Mouse (Mus musculus): ENCODE measurements at regions not wholly inside any gene's neighbourhood (a gene's known extent, or its start where the extent isn't known, plus 50 kb on each side); places are given as distances from the start of the nearest gene placed in this dataset.

DNA sequence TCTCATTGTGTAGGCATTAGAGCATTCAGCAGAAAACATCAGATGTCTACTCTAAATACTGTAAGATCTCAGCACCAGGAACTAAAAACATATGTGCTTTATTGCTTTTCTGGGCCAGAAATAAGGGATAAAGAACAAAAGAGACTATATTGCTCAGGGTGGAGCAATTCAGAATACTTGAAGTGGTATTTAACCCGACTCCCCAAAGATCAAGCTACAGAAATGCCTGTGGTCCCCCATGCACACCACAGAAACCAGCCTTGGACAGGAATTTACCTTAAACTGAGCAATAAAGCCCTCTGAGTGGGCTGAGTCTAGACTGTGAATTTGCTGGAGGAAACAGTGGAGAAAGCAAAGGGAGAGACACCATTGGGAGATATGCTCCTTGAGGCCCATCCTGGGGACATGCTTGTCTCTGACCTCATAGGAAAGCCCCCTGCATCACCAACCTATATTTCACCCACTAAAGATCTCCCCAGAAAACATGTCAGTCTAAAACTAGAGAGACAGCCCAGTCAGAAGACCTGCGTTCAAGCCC lies 197.3 kb upstream of the 4930412O13Rik start:
- Histone ChIP-seq H3K36me3 (no peaks in the 10 kb centered on the region), H3K4me3 (no peak overlapping the region), H3K27me3 (ENCODE audit: insufficient read depth, poor library complexity, severe bottlenecking) (no peaks in the 10 kb centered on the region), H3K9me3 (no peaks in the 10 kb centered on the region), H3K27ac (no peak overlapping the region), H3K4me1 (replicated peaks) (no peaks in the 10 kb centered on the region)
- DNase-seq (ENCODE audit: low spot score), result no peak
- WGBS, result 91% methylated on average over 2 of the region's 2 CpGs

- Histone ChIP-seq H3K27ac (no peak overlapping the region), H3K36me3 (no peaks in the 10 kb centered on the region), H3K4me1 (replicated peaks) (no peaks in the 10 kb centered on the region), H3K9me3 (no peaks in the 10 kb centered on the region), H3K4me3 (no peak overlapping the region), H3K27me3 (ENCODE audit: insufficient read depth, poor library complexity, severe bottlenecking) (no peaks in the 10 kb centered on the region)
- no peak for DNase-seq (ENCODE audit: low spot score)
- WGBS, result 89% methylated on average over 7 of the region's 7 CpGs
Observed at GRCm38 (mm10) chr2:9688176-9688575, 192.9 kb upstream of the 4930412O13Rik start.

GRCm38 (mm10) chr2:9689518-9689917 lies 191.5 kb upstream of the 4930412O13Rik start:
- H3K4me1 ChIP-seq (replicated peaks), result no peaks in the 10 kb centered on the region

DNA sequence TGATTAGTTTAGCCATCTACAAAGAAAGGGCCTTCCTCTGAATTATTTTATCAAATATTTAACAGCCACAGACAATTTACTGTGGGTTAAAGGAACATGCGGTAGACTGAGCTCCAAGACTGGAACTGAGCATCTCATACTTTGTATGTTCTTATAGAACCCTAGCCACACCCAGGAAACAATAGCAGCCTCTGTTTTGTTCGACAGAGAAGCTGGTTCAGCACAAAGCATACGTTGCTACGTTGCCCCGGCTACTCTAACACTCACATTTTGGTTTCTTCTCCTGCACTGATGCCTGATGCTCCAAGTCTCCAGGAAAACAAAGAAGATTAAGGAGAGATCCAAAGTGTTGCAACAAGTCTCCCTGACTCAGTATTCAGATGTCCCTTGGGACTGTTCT lies 189.5 kb upstream of the 4930412O13Rik start:
- H3K4me1 ChIP-seq (replicated peaks), result no peaks in the 10 kb centered on the region
- no peak overlapping the region for H3K27ac ChIP-seq
- DNase-seq (ENCODE audit: low spot score), result no peak
- no peaks in the 10 kb centered on the region for H3K27me3 ChIP-seq (ENCODE audit: insufficient read depth, poor library complexity, severe bottlenecking)
- no peaks in the 10 kb centered on the region for H3K9me3 ChIP-seq
- 80% methylated on average over 5 of the region's 5 CpGs for WGBS
- H3K4me3 ChIP-seq, result no peak overlapping the region
- no peaks in the 10 kb centered on the region for H3K36me3 ChIP-seq

More at GRCm38 (mm10) chr2:9689518-9689917, 191.5 kb upstream of the 4930412O13Rik start:
- 81% methylated on average over 5 of the region's 5 CpGs for WGBS
- DNase-seq (ENCODE audit: low spot score), result no peak
- H3K9me3 ChIP-seq, result no peaks in the 10 kb centered on the region
- H3K27me3 ChIP-seq (ENCODE audit: insufficient read depth, poor library complexity, severe bottlenecking), result no peaks in the 10 kb centered on the region
- no peaks in the 10 kb centered on the region for H3K36me3 ChIP-seq
- no peak overlapping the region for H3K27ac ChIP-seq
- H3K4me3 ChIP-seq, result no peak overlapping the region

DNA sequence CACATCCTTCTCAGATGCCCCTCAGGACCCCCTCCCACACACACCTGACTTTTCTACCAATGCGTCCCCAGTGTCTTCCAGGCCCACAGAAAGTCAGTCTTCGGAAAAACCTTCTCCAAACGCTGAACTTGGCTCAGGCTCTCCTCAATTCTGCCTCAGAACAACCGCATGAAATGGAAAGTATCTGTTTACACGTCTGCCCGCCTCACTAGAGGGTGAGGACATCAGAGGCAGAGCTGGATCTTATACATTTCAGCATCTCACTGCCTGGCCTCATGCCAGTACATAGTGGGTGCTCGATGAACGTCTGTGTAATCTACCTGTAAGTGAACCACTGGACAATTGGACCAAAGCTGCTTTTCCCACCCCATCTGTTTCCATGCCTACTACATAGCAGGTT lies 189.1 kb upstream of the 4930412O13Rik start:
- Histone ChIP-seq H3K36me3 (no peaks in the 10 kb centered on the region), H3K27me3 (ENCODE audit: insufficient read depth, poor library complexity, severe bottlenecking) (no peaks in the 10 kb centered on the region), H3K4me3 (no peak overlapping the region), H3K9me3 (no peaks in the 10 kb centered on the region), H3K4me1 (replicated peaks) (no peaks in the 10 kb centered on the region), H3K27ac (no peak overlapping the region)
- DNase-seq (ENCODE audit: low spot score), result no peak
- 86% methylated on average over 8 of the region's 8 CpGs for WGBS

- Histone ChIP-seq H3K27ac (no peak overlapping the region), H3K4me3 (no peak overlapping the region), H3K9me3 (no peaks in the 10 kb centered on the region), H3K36me3 (no peaks in the 10 kb centered on the region), H3K27me3 (ENCODE audit: insufficient read depth, poor library complexity, severe bottlenecking) (no peaks in the 10 kb centered on the region), H3K4me1 (replicated peaks) (no peaks in the 10 kb centered on the region)
- 73% methylated on average over 9 of the region's 9 CpGs for WGBS
- DNase-seq (ENCODE audit: low spot score), result no peak
Observed at GRCm38 (mm10) chr2:9693351-9693750, 187.7 kb upstream of the 4930412O13Rik start.

DNA sequence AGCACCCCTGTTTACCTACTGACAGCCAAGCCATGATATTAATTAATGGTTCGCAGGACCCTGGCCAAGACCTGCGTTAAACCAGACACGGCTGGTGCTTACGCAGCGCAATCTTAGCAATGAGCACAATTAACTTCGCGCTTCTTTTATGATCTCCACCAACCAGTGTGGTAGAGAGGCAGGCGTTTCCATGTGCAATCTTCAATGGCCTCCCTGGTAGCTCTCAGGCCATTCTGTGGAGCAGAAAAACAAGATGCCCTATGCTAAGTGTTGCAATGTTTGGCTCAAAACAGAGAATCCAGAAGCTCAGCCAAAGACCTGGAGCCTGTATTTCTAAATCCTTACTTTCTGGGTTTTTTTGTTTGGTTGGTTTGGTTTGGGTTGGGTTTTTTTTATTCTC lies 186.9 kb upstream of the 4930412O13Rik start:
- WGBS, result 94% methylated on average over 8 of the region's 8 CpGs
- no peaks in the 10 kb centered on the region for H3K4me1 ChIP-seq (replicated peaks)
- no peaks in the 10 kb centered on the region for H3K9me3 ChIP-seq
- DNase-seq (ENCODE audit: low spot score), result no peak
- H3K4me3 ChIP-seq, result no peak overlapping the region
- H3K27me3 ChIP-seq (ENCODE audit: insufficient read depth, poor library complexity, severe bottlenecking), result no peaks in the 10 kb centered on the region
- no peaks in the 10 kb centered on the region for H3K36me3 ChIP-seq
- no peak overlapping the region for H3K27ac ChIP-seq

- no peaks in the 10 kb centered on the region for H3K9me3 ChIP-seq
- no peaks in the 10 kb centered on the region for H3K36me3 ChIP-seq
- DNase-seq (ENCODE audit: low spot score), result no peak
- H3K4me3 ChIP-seq, result no peak overlapping the region
- no peaks in the 10 kb centered on the region for H3K27me3 ChIP-seq (ENCODE audit: insufficient read depth, poor library complexity, severe bottlenecking)
- no peak overlapping the region for H3K27ac ChIP-seq
- no peaks in the 10 kb centered on the region for H3K4me1 ChIP-seq (replicated peaks)
- 81% methylated on average over 6 of the region's 6 CpGs for WGBS
Observed at GRCm38 (mm10) chr2:9697591-9698345, 183.3 kb upstream of the 4930412O13Rik start.

DNA sequence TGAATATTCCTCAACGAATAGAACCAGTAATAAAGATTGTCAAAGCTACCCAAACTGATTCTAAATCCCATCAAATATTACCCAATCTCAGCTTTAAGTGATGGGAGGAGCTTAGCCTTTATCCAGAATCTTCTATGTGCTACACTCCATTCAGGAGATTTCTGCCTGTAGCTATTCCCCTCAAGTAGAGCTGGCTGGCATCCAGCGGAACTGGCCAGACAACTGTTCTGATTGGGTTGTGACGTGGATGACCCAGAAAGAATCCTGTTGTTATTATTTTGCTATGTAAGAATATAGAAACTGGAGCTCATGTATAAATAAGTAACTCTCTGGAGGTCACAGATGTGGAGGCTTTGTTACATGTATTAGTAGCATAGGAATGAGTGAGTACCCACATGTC lies 176.8 kb upstream of the 4930412O13Rik start:
- no peaks in the 10 kb centered on the region for H3K9me3 ChIP-seq
- no peak for DNase-seq (ENCODE audit: low spot score)
- H3K4me1 ChIP-seq (replicated peaks), result no peaks in the 10 kb centered on the region
- H3K36me3 ChIP-seq, result no peaks in the 10 kb centered on the region
- no peaks in the 10 kb centered on the region for H3K27me3 ChIP-seq (ENCODE audit: insufficient read depth, poor library complexity, severe bottlenecking)
- 88% methylated on average over 3 of the region's 3 CpGs for WGBS
- H3K27ac ChIP-seq, result no peak overlapping the region
- H3K4me3 ChIP-seq, result no peak overlapping the region

DNA sequence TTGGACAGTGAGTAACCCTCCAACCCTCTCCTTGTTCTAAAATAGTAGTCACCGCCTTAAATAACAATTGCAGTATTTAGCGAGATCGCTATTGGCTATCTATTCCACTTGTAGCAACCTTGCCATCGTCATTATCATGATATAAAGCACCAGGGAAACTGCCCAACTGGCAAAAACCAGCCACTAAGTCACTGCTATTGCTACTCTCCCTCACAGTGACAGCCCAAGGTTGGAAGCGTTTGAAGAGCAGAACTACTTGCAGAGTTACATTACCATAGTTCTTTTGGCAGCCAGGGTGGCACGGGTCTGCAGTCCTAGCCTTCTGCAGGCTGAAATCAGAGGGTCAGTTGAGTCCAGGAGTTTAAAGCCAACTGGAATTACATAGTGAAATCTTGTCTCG lies 171.6 kb upstream of the 4930412O13Rik start:
- DNase-seq (ENCODE audit: low spot score), result no peak
- Histone ChIP-seq H3K36me3 (no peaks in the 10 kb centered on the region), H3K4me3 (no peak overlapping the region), H3K27ac (no peak overlapping the region), H3K9me3 (no peaks in the 10 kb centered on the region), H3K27me3 (ENCODE audit: insufficient read depth, poor library complexity, severe bottlenecking) (no peaks in the 10 kb centered on the region), H3K4me1 (replicated peaks) (no peaks in the 10 kb centered on the region)
- WGBS, result 84% methylated on average over 7 of the region's 7 CpGs

GRCm38 (mm10) chr2:9717904-9718303 lies 163.1 kb upstream of the 4930412O13Rik start:
- H3K27ac ChIP-seq, result no peak overlapping the region

DNA sequence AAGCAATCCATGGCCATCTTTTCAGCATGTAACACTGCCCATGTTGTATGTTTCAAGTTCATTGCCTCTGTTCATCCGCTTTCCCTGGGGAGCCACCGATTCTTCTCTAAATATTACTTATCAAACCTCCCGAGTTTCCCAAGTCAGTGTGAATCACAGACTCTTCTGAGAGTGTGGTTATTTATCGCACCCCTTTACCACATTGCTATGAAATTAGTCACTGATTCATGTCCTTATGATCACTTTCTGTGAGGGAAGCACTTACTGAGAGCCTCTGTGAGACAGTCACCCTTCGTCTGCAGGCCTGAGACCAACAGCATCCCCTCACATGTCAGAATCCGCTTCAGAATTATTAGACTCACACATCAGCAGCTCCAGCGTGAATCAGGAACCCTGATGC lies 147.8 kb upstream of the 4930412O13Rik start:
- H3K36me3 ChIP-seq, result no peaks in the 10 kb centered on the region
- H3K27me3 ChIP-seq (ENCODE audit: insufficient read depth, poor library complexity, severe bottlenecking), result no peaks in the 10 kb centered on the region
- WGBS, result 89% methylated on average over 7 of the region's 7 CpGs
- no peaks in the 10 kb centered on the region for H3K9me3 ChIP-seq
- no peaks in the 10 kb centered on the region for H3K4me1 ChIP-seq (replicated peaks)
- no peak for DNase-seq (ENCODE audit: low spot score)
- H3K27ac ChIP-seq, result no peak overlapping the region
- no peak overlapping the region for H3K4me3 ChIP-seq

More at GRCm38 (mm10) chr2:9717904-9718303, 163.1 kb upstream of the 4930412O13Rik start:
- Histone ChIP-seq H3K36me3 (no peaks in the 10 kb centered on the region), H3K4me1 (replicated peaks) (no peaks in the 10 kb centered on the region), H3K9me3 (no peaks in the 10 kb centered on the region), H3K4me3 (no peak overlapping the region), H3K27me3 (ENCODE audit: insufficient read depth, poor library complexity, severe bottlenecking) (no peaks in the 10 kb centered on the region)
- no peak for DNase-seq (ENCODE audit: low spot score)
- 81% methylated on average over 1 of the region's 1 CpGs for WGBS

DNA sequence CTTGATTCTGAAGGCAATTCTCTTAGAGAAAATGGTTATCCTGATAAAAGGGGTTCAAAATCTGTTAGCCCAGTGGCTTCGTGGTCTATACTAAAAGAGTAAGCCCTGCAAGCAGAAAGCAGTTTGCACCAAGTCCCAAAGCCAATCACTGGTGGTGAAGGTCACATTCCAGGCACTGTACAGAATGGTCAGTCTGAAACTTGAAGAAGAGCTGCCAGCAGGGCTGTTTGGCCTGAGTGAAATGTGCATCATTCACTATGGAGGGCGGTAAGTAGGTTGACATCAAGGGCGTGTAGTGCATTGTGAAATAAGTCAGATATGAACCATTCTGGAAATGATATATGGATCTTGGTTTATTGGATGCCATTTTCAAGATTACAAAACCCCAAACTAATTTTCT lies 136.9 kb upstream of the 4930412O13Rik start:
- Histone ChIP-seq H3K4me1 (replicated peaks) (no peaks in the 10 kb centered on the region), H3K36me3 (no peaks in the 10 kb centered on the region), H3K27me3 (ENCODE audit: insufficient read depth, poor library complexity, severe bottlenecking) (no peaks in the 10 kb centered on the region), H3K9me3 (no peaks in the 10 kb centered on the region), H3K4me3 (no peak overlapping the region), H3K27ac (no peak overlapping the region)
- 89% methylated on average over 3 of the region's 3 CpGs for WGBS
- no peak for DNase-seq (ENCODE audit: low spot score)

Measured in hindbrain, embryonic 10.5 days (tissue).